Mouse (Mus musculus) urinary bladder, postnatal 25 days (tissue): ENCODE results near the gene Ces2g.

Experiments
- DNase-seq: peaks from one replicate; pipeline ENCODE4 v3.0.0; 2022; ENCODE audit warnings: low spot score

Gene Ces2g

DNA sequence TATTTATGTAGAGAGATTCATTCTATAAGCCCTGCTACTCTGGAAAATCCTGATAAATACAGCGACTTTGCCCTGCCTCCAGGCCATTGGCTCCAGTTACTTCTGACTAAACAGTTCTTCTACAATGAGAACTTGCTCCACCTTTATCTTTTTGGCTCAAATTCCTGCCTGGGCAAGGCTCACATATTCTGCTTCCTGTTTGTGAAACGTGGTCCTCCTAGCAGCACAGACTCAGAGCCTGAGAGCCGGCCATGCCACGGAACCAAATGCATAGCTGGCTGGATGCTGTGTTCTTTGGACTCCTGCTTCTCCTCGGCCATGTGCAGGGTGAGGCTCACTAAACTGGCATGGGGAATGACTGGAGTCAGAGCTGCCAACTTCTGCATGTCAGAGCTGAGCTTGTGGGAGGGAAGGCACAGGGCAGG is at the start of gene Ces2g:
TSS of gene Ces2g (plus strand) at position 182 of the 425 bp plus-strand sequence.
- DNase-seq, result peak; percentile 24

DNA sequence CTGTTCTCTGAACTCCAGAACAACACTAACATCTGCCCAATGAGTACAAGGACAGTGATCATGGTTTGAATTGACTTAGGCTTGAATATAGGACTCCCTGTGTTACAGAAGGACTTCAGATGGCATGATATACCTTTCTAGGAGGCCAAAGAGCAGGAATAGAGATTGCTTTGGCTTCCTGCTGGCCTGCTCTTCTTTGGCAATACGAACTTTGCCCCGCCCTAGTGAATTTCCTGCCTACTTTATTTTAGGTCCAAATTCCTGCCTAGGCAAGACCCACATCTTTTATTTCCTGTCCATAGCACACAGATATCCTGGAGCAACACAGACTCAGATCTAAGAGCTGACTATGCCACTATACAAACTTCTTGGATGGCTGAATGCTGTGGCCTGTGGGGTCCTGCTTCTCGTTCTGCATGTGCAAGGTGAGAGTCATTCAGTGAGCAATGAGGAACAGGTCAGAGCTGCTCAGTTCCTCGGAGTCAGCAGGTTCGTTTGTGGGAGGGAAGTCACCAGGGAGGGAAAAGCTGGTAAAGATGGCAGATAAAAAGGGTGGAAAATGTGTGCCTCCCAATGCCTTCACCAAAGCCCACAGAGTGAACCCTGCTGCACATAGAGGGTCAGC is 35.4 kb upstream of the Ces2g start, which contains the start of gene Ces2e:
TSS of gene Ces2e (plus strand) at position 289 of the 625 bp plus-strand sequence.
- no peak for DNase-seq

DNA sequence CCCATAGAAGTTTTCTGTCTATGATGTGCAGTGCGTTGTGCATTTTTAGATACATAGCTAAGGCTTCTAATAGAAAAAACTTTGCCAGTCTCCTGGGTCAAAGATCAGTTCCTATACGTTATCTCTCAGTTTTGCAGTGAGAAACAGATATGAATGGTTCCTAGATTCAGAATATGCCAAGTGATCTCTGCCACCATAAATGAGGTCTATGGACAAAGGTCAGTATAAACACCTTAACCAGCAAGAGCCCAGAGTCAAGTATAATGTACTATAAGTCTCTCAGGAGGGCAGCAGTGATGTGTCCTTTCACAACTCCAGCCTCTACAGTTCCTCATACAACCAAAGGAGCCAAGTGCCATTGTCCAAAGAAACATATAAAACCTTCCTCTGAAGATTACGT is 34.2 kb upstream of the Ces2g start:
- DNase-seq, result no peak

DNA sequence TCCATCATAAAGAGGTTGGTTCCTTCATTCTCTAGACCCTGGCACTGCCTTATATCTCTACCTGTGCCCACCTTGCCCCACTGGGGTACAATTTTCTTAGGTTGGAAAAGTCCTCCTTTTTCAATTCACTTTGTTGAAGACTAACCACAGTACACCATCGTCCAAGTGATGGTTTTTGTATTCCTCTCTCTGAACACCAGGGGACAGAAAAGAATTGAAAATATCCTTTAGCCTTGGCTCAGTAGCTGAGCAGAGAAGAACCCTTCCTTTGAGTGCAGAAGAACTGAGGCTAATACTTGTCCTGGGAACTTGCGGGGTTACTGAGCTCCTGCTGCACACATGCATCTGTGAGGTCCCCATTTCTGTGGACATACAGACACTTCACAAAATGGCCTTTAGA is 16.9 kb upstream of the Ces2g start:
- no peak for DNase-seq

DNA sequence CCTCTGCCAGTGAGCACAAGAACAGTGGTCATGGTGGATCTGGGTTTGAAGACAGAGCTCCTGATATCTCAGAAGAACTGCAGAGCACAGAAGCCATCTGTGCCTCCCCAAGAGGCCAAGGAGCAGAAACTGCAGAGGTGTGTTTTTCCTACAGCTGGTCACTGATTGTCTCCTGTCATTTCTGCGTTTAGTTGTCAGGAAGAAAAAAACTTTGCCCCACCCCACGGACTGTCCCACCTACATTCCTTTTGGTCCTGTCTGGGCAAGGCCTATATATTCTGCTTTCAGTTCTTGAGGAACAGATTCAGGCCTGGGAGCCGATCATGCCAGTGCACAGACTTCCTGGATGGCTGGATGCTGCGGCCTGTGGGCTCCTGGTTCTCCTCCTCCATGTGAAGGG is 14.5 kb upstream of the Ces2g start, which contains the start of gene Ces2f:
TSS of gene Ces2f (plus strand) at position 301 of the 400 bp plus-strand sequence.
- DNase-seq, result peak; percentile 13

DNA sequence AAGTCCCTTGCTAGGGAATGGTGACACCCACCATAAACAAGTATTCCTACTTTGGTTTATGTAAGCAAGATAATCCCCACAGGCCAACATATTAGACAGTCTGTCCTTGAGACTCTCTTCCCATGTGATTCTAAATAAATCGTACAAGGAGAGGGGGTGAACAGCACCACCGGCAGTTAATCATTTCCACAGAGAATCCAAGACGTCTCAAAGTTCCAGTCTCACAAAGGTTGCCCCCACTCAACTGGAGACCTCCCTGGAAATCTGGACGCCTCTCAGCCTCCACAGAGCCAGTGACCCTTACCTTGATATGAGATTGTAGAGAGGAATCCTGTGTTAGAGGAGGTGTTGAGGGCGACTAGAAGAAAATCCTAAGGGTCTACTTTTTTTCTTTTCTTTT is 12.5 kb upstream of the Ces2g start:
- no peak for DNase-seq

DNA sequence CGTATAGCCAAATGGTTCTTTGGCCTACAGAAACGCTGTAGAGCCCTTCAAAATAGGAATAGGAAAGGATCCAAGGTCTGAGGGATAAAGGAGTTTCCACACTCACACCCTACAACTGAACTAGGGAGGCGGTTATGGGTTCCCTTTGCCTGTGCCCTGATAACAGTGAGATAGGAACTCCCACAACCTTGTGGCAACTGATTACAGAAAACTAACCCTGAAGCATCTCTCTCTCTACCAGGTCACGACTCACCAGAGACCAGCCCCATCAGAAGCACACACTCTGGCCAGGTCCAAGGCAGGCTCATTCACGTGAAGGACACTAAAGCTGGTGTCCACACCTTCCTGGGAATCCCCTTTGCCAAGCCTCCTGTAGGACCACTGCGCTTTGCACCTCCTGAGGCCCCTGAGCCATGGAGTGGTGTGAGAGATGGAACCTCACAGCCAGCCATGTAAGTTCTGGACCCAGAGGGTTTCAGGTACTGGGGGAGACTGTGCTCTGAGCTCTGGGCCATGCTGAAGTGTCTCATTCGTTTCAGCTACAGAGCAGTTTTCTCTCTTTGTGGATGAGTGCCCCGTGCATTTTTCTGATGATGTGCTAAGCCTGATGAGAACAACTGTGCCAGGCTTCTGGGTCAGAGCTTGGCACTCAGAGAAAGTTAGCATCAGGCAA is 847 bp downstream of the Ces2g start:
- DNase-seq, result no peak

DNA sequence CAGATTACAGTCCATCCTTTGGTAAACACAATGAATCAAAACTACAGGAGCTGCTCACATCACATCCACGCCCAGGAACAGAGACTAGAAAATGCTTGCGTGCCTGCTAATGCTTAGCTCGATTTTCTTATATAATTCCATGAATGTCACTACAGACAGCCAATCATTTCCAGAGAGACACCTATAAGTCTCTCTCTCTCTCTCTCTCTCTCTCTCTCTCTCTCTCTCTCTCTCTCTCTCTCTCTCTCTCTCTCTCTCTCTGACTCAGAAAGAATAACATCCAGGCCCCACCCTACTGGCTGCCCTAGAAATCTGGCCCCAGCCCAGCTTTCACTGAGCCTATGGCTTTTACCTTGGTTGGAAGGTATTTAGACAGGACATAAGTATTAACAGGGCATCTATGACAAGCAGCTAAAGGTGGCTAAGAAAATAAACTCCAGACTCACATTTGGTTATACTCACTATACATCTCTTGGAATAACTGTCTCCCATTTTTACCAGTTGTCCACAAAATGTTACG is 1.9 kb downstream of the Ces2g start:
- DNase-seq, result no peak

DNA sequence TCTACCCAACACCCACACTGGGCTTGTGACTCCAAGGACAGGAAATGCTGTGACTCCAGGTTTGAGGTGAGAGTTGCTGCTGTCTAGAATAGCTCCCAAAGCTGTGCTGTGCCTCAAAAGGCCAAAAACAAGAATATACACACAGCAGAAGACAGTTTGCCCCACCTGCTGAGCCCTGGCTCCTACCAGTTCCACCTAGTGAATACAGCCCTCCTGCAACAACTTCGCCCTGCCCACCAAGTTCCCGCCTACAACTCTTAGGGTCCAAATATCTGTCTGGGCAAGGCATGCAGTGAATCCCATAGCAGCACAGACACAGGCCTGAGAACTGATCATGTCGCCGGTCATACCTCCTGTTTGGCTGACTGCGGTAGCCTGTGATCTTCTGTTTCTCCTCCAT is 22.6 kb downstream of the Ces2g start:
- no peak for DNase-seq

DNA sequence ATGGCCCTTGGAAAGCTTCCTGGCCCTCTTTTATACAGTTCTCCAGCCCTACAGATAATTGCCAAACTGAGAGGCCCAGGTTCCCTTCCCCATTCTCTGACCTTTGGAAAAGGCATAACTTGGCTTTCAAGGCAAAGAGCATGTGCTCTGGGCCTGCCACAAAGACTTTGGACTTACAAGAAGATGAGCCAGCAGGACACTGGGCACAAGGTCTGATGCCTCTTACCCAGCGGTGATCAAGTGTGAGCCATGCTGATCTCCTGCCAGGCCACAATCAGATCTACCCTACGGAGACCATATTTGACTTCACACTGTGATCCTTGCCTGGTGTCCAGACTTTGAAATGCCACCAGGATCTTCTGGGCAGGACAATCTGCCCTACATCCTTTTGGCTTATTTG is 23.4 kb downstream of the Ces2g start:
- no peak for DNase-seq

DNA sequence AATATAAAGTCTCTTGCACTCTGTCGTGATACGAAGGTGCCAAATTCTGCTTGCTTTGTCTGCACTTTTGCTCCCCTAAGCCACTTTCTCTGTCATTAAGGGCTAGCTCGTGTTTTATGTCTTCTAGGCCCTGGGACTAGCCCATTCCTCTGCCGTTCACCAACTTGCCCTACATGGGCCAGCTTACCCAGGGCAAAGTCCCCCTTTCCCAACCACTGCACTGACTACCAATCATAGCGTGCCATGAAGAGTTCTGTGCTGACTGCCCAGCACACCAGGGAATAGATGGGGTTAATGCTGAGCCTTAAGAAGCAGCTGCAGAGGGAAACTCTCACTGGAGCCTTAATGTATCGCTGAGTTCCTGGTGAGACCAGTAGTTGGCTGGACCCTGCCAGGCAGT is 36.7 kb downstream of the Ces2g start:
- DNase-seq, result no peak

DNA sequence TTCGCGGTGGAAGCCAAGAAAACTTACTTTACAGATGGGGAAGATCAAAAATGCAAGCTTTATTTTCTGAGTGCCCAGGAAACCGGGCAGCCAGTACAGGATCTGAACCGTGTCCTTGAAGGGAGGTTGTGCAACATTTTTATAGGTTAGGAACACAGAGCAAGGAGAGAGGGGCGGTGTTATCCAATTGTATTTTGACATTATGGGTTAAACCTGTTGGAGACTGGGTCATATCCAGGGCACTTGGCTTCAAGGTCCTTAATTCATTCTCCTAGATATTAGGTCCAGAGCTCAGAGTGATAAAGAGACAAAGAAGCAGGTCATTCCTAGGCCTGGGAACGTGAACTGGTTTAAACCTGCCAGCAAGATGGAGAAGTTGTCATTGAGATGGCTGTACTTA is 37.7 kb downstream of the Ces2g start:
- no peak for DNase-seq

DNA sequence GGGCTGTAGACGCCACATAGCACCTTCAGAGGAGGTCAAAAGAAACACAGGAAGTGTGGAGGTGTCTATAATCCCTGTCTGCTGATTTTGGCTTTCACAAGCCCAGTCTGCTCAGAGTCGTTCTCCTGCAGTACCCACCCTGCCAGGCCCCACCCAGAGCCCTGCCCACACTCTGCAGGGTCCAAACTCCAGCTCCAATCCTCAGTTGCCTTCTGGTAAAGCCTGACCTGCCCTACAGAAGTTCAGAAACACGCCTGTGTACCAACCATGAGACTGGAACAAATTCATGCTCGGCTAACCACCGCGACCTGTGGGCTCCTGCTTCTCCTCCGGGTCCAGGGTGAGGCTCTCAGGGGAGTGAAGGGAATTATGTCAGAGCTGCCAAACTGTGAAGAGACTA is 39.1 kb downstream of the Ces2g start, which contains the start of gene Ces2h:
TSS of gene Ces2h (plus strand) at position 268 of the 400 bp plus-strand sequence.
- DNase-seq, result no peak

DNA sequence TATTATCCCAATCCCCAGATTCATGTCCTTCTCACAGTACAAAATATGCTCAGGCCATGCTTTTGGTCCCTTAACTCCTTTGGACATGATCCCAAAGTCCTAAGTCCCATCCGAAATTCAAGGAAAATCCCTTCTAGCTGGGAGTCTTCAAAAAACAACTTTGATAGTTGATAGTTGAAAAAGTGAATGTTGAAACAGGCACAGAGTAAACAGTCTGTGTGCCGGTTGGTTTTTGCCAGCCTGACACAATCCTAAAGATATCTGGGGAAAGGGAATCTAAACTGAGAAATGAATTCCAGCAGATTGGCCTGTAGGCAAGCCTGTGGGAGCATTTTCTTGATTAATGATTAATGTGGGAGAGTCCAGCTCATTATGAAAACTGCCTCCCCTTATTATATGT is 48.5 kb downstream of the Ces2g start:
- no peak for DNase-seq

DNA sequence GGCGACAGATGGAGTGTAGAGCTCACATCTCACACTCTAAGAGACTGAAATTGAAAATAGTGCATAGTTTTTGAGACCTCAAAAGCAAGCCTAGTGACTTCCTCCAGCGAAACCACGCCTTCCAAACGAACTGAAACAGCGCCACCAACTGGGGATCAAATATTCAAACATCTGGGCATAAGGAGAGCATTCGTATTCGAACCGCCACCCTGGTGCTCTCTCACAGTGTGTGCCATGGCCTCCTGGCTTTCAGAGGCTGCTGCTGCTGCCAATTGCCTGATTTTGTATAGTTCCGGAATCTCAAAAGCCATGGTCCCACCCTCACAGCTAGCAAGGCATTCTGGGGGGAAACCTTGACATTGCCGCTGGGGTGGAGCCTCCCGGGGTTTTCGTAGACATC is 49.6 kb downstream of the Ces2g start:
- DNase-seq, result no peak

DNA sequence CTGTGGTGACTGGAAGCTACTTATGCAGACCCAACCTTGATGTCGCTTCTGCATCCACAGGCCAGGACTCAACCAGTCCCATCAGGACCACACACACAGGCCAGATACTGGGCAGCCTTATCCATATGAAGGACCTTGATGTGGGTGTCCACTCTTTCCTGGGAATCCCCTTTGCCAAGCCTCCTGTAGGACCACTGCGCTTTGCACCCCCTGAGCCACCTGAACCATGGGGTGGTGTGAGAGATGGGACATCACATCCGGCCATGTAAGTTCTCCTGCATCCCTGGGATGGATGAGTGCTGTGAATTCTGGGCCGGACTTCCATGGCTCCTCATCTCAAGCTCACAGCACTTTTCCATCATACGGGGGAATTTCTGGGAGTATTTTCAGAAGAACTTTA is 52.9 kb downstream of the Ces2g start:
- no peak for DNase-seq
